Mouse (Mus musculus): Measurements from ENCODE around the gene B3gat2. TPM values are rescaled to one million over a fixed set of nuclear protein-coding genes. Genes with fewer than 3 reads are reported as not detected.

Gene B3gat2
- total RNA-seq (2023), result not detected

GRCm38 (mm10) chr1:23761502-23762135 lies at the start of gene B3gat2:
Gene B3gat2 (plus strand): TSS chr1:23761753.

Other genes with a start within 250 kb of the B3gat2 start
- gene Smap1, start 160.6 kb downstream of the B3gat2 start, total RNA-seq (2023), result 10 to 100 TPM; 58.0 to 64.0 TPM
- 10 to 100 TPM; 21.8 to 27.9 TPM for gene Sdhaf4, start 243.9 kb downstream of the B3gat2 start, total RNA-seq (2023)

Data from B cell, adult 67 days (primary cell).